Mouse (Mus musculus): Measurements from ENCODE around the gene Slc16a2.

GRCm38 (mm10) chrX:103821195-103821831 lies 470 bp downstream of the Slc16a2 start:
- no peak for TF ChIP-seq CTCF (IDR thresholded peaks at IDR 0.05; ENCODE audit: low read depth, low read length)
- no peak for TF ChIP-seq GATA1 (IDR thresholded peaks at IDR 0.05; ENCODE audit: borderline replicate concordance, low read length)
- no peak for TF ChIP-seq TAL1 (conservative IDR thresholded peaks at IDR 0.05; ENCODE audit: low read depth, low read length)

Data from G1E (cell line).